Mouse (Mus musculus): ENCODE measurements around the gene Msrb3. TPM values are rescaled to one million over a fixed set of nuclear protein-coding genes. Genes with fewer than 3 reads are reported as not detected.

The Msrb3 gene
- polyA plus RNA-seq, 1 experiment from 2014 or later, result 11.4 TPM

DNA sequence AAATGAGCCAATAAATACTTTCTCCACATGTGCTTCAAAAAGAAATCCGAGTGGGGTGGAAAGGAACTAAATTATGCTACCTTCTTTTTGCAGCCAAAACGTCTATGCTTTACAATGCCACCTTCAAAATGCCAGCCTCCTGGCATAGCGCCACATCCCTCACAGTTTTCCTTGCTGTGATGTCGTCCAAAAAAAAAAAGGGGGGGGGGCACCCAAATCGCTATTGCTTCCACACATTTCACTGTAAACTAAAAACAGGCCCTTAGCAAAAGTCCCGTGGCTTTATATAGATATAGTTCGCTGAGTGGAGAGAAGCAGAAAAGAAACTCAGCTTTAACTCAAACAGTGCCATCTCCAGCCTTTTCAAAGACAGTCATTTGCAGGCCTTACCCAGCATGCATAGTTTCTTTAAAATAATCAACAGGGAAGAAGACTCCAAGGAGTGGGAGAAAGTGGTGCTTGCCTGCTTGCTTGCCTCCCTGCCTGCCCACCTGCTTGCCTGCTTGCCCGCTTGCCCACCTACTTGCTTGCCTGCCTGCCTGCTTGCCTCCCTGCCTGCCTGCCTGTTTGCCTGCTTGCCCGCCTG, 47.6 kb downstream of the Msrb3 start:
- Histone ChIP-seq H3K4me2 (no peak overlapping the region), H3K27ac (peak overlapping the region; percentile 87), H3K9ac (peak overlapping the region; percentile 12; the same call in 1 of the 2 replicates), H3K36me3 (replicated peaks) (no peaks in the 10 kb centered on the region), H3K9me3 (no peaks in the 10 kb centered on the region), H3K4me3 (replicated peaks) (no peak overlapping the region), H3K27me3 (peaks cover 8% of the 10 kb centered on the region; the same call in 1 of the 2 replicates), H3K4me1 (peaks cover 35% of the 10 kb centered on the region)
- ATAC-seq (ENCODE audit: low FRiP score), result no peak
- 49% methylated on average over 9 of the region's 9 CpGs for WGBS

DNA sequence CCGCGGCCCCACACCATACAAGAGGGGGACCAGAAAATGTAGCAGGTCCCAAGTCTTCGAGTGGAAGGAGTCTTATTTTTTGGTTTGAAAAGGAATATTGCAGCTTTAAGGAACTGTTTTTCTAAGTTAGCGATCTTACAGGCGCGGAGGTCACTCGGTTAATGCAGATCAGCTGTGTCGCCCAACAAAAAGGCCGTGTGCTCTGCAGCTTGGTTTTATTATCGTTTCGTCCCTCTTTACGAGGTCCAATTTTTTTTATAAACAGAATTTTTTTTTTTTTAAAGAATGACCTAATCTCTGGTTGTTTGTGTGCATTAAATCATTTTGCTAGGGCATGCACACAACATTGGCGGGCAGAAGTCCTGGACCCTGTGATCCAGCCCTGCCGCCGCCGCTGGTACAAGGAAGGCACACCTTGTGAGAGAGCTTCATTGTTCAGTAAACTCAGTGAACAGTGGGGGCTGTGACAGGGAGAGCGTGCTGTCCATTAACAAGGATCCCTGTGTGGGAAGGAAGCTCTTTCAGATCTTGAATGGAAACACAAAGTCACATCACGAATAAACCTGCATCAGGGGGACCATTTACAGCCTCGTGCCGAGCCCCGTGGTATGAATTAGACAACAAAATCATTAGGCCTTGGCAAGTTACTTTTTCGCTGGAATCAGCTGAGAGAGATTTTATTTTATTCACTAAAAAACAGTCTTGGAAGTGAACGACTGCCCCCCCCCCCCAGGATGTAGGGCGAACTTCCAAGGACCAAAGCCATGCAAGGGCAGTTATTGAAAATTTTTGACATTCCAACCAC, 48.3 kb downstream of the Msrb3 start:
- Histone ChIP-seq H3K4me3 (replicated peaks) (no peak overlapping the region), H3K4me2 (peak overlapping the region; percentile 24), H3K36me3 (replicated peaks) (no peaks in the 10 kb centered on the region), H3K27me3 (peaks cover 8% of the 10 kb centered on the region; the same call in 1 of the 2 replicates), H3K9ac (no peak overlapping the region), H3K9me3 (no peaks in the 10 kb centered on the region), H3K27ac (peak overlapping the region; percentile 87), H3K4me1 (peaks cover 35% of the 10 kb centered on the region)
- 0 out of 2 replicates have a peak, but pooled peaks have one; percentile 47 for ATAC-seq (ENCODE audit: low FRiP score)
- 36% methylated on average over 24 of the region's 24 CpGs for WGBS

DNA sequence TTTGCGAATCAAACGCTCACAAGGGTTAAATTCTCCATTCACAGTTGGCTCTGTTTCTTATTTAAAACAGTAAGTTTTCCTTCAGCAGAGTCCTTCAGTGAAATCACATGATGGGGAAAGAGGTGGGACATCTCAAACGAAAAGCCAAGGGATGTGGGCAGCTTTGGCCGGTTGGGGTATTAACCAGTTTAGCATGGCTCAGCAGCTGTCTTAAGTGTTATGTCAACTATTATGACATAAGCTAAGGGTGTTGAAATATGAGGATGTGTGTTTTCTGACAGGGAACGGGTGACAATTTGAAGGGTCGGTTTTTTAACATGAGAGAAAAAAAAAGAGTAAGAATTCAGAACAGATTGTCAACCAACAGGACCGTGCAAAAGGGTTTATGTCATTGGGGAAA, 50.2 kb downstream of the Msrb3 start:
- Histone ChIP-seq H3K9me3 (no peaks in the 10 kb centered on the region), H3K36me3 (replicated peaks) (no peaks in the 10 kb centered on the region), H3K4me1 (peaks cover 24% of the 10 kb centered on the region; the same call in 1 of the 2 replicates), H3K27ac (no peak overlapping the region), H3K27me3 (peaks cover 8% of the 10 kb centered on the region; the same call in 1 of the 2 replicates), H3K9ac (no peak overlapping the region), H3K4me3 (replicated peaks) (no peak overlapping the region), H3K4me2 (no peak overlapping the region)
- no peak for ATAC-seq (ENCODE audit: low FRiP score)
- WGBS, result 79% methylated on average over 7 of the region's 7 CpGs

DNA sequence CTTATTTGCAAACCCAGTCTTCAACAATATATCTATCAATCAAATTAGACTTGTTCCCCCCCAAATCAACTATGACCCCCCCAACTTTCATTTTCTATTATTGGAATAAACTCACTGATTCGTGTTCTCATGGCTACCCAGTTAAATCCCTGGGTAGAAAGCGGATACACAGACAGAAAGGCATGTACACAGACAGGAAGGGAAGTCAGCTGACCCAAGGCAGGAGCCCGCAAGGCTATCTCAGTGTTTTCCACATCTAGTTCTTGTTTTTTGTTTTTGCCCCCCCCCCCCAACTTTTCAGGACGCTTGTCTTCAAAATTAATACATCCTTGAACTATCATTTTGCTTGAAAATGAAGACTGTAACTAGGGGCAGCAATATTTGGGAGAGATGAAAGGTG, 51.1 kb downstream of the Msrb3 start:
- 89% methylated on average over 4 of the region's 4 CpGs for WGBS
- H3K9me3 ChIP-seq, result no peaks in the 10 kb centered on the region
- H3K9ac ChIP-seq, result no peak overlapping the region
- 0 out of 2 replicates have a peak, but pooled peaks cover 3% of the 10 kb centered on the region for H3K27me3 ChIP-seq
- no peak overlapping the region for H3K27ac ChIP-seq
- peaks cover 6% of the 10 kb centered on the region; the same call in 1 of the 2 replicates for H3K36me3 ChIP-seq (replicated peaks)
- no peak overlapping the region for H3K4me2 ChIP-seq
- H3K4me1 ChIP-seq, result peaks cover 16% of the 10 kb centered on the region; the same call in 1 of the 2 replicates
- no peak for ATAC-seq (ENCODE audit: low FRiP score)
- no peak overlapping the region for H3K4me3 ChIP-seq (replicated peaks)

DNA sequence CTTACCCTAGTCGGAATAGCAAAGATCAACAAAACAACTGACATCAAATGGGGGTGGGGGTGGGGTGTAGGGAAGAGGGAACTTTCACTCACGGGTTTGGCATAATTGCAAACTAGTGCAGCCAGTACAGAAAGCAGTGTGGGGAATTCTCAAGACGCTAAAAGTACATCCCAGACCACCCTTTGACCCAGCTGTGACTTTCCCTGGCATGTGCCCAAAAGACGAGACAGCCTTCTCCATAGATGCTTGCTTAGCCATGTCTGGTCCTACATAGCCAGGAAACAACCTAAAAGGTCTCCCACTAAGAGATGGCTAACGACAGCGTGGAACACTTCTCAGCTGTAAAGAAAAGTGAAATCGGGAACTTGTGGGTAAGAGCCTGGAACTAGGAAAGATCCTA, 58.9 kb downstream of the Msrb3 start:
- Histone ChIP-seq H3K4me2 (no peak overlapping the region), H3K27me3 (no peaks in the 10 kb centered on the region), H3K4me3 (replicated peaks) (no peak overlapping the region), H3K9me3 (no peaks in the 10 kb centered on the region), H3K4me1 (no peaks in the 10 kb centered on the region), H3K36me3 (replicated peaks) (peaks cover 9% of the 10 kb centered on the region; the same call in 1 of the 2 replicates), H3K27ac (no peak overlapping the region), H3K9ac (no peak overlapping the region)
- ATAC-seq (ENCODE audit: low FRiP score), result no peak
- 86% methylated on average over 7 of the region's 7 CpGs for WGBS

DNA sequence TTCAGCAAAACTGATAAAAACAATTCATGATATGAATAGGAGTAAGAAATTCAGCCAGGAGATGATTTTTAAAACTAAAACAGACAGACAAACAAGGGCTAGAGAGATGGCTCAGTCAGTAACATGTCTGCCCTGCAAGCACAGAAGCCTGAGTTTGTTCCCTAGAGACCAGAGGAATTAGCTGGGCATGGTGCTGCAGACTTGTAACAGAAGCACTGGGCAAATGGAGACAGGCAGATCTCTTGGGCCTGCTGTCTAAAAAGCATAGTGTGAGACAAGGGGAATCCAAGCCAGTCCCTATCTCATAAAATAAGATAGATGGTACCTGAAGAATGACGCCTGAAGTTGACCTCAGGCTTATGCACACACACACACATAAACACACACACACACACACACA, 64.4 kb downstream of the Msrb3 start:
- no peak overlapping the region for H3K4me2 ChIP-seq
- WGBS, result 100% methylated on average over 1 of the region's 1 CpGs
- no peaks in the 10 kb centered on the region for H3K9me3 ChIP-seq
- H3K4me3 ChIP-seq (replicated peaks), result no peak overlapping the region
- no peak overlapping the region for H3K9ac ChIP-seq
- no peak overlapping the region for H3K27ac ChIP-seq
- ATAC-seq (ENCODE audit: low FRiP score), result no peak
- H3K36me3 ChIP-seq (replicated peaks), result no peaks in the 10 kb centered on the region
- no peaks in the 10 kb centered on the region for H3K4me1 ChIP-seq
- H3K27me3 ChIP-seq, result no peaks in the 10 kb centered on the region

DNA sequence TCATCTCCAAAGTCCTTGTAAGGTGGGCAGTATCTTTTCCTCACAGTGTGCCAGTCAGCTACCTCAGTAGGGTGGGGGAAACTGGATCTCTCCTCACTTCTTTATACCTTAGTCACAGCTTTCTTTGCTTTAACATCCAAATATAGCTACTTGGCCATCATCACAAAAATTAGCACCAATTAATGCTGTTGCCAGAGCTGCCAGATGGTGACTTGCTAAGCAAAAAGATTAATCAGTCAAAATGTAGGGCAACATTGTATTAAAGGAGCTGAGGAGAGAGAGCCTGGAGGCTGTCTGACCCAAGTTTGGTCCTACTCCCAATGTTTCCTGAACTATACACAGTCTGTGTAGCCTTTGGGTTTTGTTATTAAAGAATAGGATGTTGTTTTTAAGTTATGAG, 65.1 kb downstream of the Msrb3 start:
- Histone ChIP-seq H3K27ac (no peak overlapping the region), H3K4me3 (replicated peaks) (no peak overlapping the region), H3K9ac (no peak overlapping the region), H3K4me2 (no peak overlapping the region), H3K4me1 (no peaks in the 10 kb centered on the region), H3K36me3 (replicated peaks) (no peaks in the 10 kb centered on the region), H3K27me3 (no peaks in the 10 kb centered on the region), H3K9me3 (no peaks in the 10 kb centered on the region)
- ATAC-seq (ENCODE audit: low FRiP score), result no peak

DNA sequence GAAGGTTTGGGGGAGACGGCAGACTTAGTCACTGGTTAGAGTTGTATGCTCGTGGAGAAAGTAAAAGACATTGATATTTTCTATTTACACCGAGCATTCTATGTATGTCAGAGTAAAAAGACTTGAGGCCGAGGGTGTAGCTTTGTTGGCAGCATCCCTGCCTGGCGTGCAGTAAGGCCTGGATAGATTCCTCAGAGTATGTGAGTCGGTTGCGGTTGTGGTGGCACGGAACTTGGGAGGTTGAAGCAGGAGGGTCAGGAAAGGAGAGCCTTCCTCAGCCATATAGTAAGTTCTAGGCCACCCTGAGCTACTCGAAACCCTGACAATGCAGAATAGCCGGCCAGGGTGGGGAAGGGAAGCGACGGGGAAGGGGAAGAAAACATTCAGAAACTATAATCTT, 71.1 kb downstream of the Msrb3 start:
- Histone ChIP-seq H3K27me3 (no peaks in the 10 kb centered on the region), H3K27ac (peak overlapping the region; percentile 91), H3K9me3 (no peaks in the 10 kb centered on the region), H3K36me3 (replicated peaks) (no peaks in the 10 kb centered on the region), H3K4me3 (replicated peaks) (no peak overlapping the region), H3K4me1 (peaks cover 23% of the 10 kb centered on the region), H3K4me2 (no peak overlapping the region), H3K9ac (no peak overlapping the region)
- ATAC-seq (ENCODE audit: low FRiP score), result no peak
- 90% methylated on average over 12 of the region's 12 CpGs for WGBS

DNA sequence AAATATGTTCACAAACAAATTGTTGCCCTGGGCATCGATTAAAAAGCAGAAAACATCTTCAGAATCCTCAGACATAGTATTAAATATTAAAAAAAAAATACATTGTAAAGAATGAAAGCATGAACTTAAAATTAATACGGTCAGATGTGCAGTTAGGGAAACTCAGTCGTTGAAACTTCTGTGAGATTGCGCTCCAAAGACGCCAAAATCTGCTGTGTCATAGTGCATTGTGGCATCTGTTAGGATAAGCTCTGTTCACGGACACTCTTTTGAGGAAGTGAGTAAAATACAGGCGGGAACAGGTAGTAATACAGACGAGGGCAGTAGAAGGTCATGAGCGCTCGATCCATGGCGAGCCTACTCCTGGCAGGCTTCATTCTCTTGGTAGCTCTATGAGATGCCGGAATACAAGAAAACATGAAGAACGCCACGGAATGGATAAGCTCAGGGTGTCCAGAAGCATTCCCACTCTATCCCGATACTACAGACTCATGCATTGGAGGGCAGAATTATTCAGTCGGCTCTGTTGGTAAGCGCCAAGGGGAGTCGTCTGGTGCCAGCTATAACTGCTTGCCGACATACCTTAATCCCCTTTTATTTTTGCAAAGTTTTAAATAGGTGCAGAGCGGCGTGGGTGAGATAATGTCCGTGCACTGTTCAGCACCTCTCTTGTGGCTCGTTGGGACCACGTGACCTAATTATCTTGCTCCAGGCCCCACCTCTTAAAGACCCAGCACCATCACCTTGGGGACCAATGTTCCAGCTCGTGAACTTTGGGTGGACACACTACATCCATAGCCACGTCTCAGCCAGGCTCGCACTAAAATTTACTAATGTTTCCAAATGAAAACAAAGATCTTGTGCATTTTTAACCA, 71.9 kb downstream of the Msrb3 start:
- peak; percentile 34; the same call in 1 of the 2 replicates for ATAC-seq (ENCODE audit: low FRiP score)
- peak overlapping the region; percentile 91 for H3K27ac ChIP-seq
- WGBS, result 65% methylated on average over 27 of the region's 27 CpGs

DNA sequence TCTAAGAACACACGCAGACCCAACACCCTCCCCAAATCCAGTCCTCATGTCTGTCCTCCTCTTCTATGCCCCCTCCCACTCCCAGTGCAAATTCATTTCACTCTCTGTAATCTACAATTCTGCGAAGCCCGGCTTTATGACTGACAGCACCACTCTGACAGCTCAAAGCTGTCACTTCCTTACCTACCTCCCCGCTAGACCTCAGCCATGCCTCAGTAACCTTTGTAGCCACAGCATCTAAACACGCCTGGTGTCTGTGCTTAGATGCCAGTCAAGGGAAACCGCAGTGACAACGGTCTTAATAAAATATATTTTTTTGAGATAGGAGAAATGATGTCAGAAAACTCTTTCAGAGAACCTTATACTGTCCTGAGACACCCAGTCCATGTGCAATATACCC, 72.5 kb downstream of the Msrb3 start:
- H3K27ac ChIP-seq, result peak overlapping the region; percentile 91
- peaks cover 30% of the 10 kb centered on the region for H3K4me1 ChIP-seq
- no peaks in the 10 kb centered on the region for H3K27me3 ChIP-seq
- H3K36me3 ChIP-seq (replicated peaks), result no peaks in the 10 kb centered on the region
- peak; percentile 0; the same call in 1 of the 2 replicates for ATAC-seq (ENCODE audit: low FRiP score)
- no peaks in the 10 kb centered on the region for H3K9me3 ChIP-seq
- WGBS, result 59% methylated on average over 7 of the region's 7 CpGs
- 0 out of 2 replicates have a peak overlapping the region, but pooled peaks have one; percentile 11 for H3K4me3 ChIP-seq (replicated peaks)
- H3K9ac ChIP-seq, result 0 out of 2 replicates have a peak overlapping the region, but pooled peaks have one; percentile 27
- peak overlapping the region; percentile 34 for H3K4me2 ChIP-seq

More for the DNA sequence above, 71.9 kb downstream of the Msrb3 start:
- Histone ChIP-seq H3K4me2 (peak overlapping the region; percentile 34), H3K4me3 (replicated peaks) (peak overlapping the region; percentile 11), H3K36me3 (replicated peaks) (no peaks in the 10 kb centered on the region), H3K27me3 (no peaks in the 10 kb centered on the region), H3K9me3 (no peaks in the 10 kb centered on the region), H3K4me1 (peaks cover 24% of the 10 kb centered on the region), H3K9ac (no peak overlapping the region)

DNA sequence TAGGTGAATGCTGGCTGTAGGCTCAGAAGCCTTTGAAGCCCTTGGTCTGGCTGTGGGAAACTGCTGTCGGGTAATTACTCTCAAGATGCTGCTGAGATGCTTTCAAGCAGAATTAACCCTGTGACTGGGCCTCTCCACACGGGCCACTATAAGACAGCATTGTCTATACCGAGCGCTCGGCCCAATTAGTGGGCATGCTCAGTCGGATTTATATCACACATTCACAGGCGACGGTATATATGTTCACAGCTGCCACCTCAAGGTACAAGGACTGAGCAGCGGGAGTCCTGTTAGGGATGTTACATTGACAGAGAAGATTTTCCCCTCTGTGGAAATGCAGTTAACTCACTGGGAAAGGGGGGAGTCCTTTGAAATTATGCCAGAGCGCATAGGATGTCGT, 73.3 kb downstream of the Msrb3 start:
- WGBS, result 6% methylated on average over 11 of the region's 11 CpGs
- peak; percentile 92 for ATAC-seq (ENCODE audit: low FRiP score)
- Histone ChIP-seq H3K27me3 (no peaks in the 10 kb centered on the region), H3K4me1 (peaks cover 37% of the 10 kb centered on the region), H3K4me2 (peak overlapping the region; percentile 34), H3K4me3 (replicated peaks) (no peak overlapping the region), H3K9me3 (no peaks in the 10 kb centered on the region), H3K27ac (peak overlapping the region; percentile 91), H3K36me3 (replicated peaks) (no peaks in the 10 kb centered on the region), H3K9ac (no peak overlapping the region)
